Mouse (Mus musculus): ENCODE data around the gene Tph1. TPM values are rescaled to one million over a fixed set of nuclear protein-coding genes. Genes with fewer than 3 reads are reported as not detected.

Tph1 gene
- 0.78 and 0.80 TPM in 2 replicates for polyA plus RNA-seq (2015; fragmentation: Nextera tagmentation; extraction: Ambion mirVana)

DNA sequence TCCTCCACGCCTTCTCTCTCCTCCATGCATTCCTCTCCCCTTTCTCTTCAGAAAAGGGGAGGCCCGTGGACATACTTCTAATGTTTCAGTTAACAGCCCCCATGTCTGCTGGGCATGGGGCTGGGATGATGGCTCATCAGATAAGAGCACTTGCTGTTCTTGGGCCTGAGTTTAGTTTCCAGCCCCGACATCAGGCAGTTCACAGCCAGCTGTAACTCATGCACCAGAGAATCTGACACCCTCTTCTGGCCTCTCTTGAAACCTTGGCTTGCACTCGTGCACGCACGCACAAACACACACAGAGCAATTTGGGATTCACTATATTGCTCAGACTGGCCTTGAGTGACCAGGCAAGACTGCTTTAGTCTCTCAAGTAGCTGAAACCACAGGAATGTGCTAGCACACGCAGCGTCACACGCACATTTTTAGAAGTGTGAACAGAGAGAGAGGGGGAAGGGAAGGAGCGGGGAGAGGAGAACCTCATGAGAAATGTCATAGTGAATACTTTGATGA, at the start of gene Tph1:
Gene Tph1, minus strand, starts transcription at position 378 of the 513 bp plus-strand sequence.
- Histone ChIP-seq H3K27me3 (replicated peaks) (no peaks in the 10 kb centered on the region), H3K9ac (no peak within 1 kb of the TSS), H3K9me3 (no peaks in the 10 kb centered on the region), H3K36me3 (replicated peaks) (no peaks in the 10 kb centered on the region), H3K27ac (no peak within 1 kb of the TSS), H3K4me1 (peaks cover 4% of the 10 kb centered on the region; the same call in 1 of the 2 replicates), H3K4me3 (no peak within 1 kb of the TSS), H3K4me2 (no peak within 1 kb of the TSS)
- WGBS: 72% methylated on average over 10 of the region's 10 CpGs
- no peak for ATAC-seq (replicated peaks)

- ATAC-seq (replicated peaks): no peak
- Histone ChIP-seq H3K27ac (no peak overlapping the region), H3K9ac (no peak overlapping the region), H3K9me3 (no peaks in the 10 kb centered on the region), H3K4me2 (no peak overlapping the region), H3K36me3 (replicated peaks) (no peaks in the 10 kb centered on the region), H3K4me1 (no peaks in the 10 kb centered on the region), H3K27me3 (replicated peaks) (no peaks in the 10 kb centered on the region; the same call in 1 of the 2 replicates), H3K4me3 (no peak overlapping the region)
- 81% methylated on average over 9 of the region's 9 CpGs for WGBS
These were observed 48.1 kb upstream of the Tph1 start for GRCm38 (mm10) chr7:46720460-46720859.

GRCm38 (mm10) chr7:46719526-46719925, 47.2 kb upstream of the Tph1 start:
- no peak for ATAC-seq (replicated peaks)
- H3K4me1 ChIP-seq: no peaks in the 10 kb centered on the region
- no peak overlapping the region for H3K27ac ChIP-seq
- no peak overlapping the region for H3K4me3 ChIP-seq
- H3K27me3 ChIP-seq (replicated peaks): no peaks in the 10 kb centered on the region; the same call in 1 of the 2 replicates
- no peaks in the 10 kb centered on the region for H3K36me3 ChIP-seq (replicated peaks)
- H3K4me2 ChIP-seq: no peak overlapping the region
- H3K9me3 ChIP-seq: no peaks in the 10 kb centered on the region
- H3K9ac ChIP-seq: no peak overlapping the region
- WGBS: 82% methylated on average over 7 of the region's 7 CpGs

- Histone ChIP-seq H3K27ac (no peak overlapping the region), H3K27me3 (replicated peaks) (no peaks in the 10 kb centered on the region; the same call in 1 of the 2 replicates), H3K9ac (no peak overlapping the region), H3K4me2 (no peak overlapping the region), H3K9me3 (no peaks in the 10 kb centered on the region), H3K4me1 (no peaks in the 10 kb centered on the region), H3K36me3 (replicated peaks) (no peaks in the 10 kb centered on the region), H3K4me3 (no peak overlapping the region)
- no peak for ATAC-seq (replicated peaks)
- 83% methylated on average over 7 of the region's 7 CpGs for WGBS
These were observed 46.4 kb upstream of the Tph1 start for GRCm38 (mm10) chr7:46718591-46719270.

GRCm38 (mm10) chr7:46716897-46717296, 44.6 kb upstream of the Tph1 start:
- no peaks in the 10 kb centered on the region for H3K36me3 ChIP-seq (replicated peaks)
- H3K9ac ChIP-seq: no peak overlapping the region
- H3K27ac ChIP-seq: no peak overlapping the region
- H3K4me2 ChIP-seq: no peak overlapping the region
- H3K27me3 ChIP-seq (replicated peaks): no peaks in the 10 kb centered on the region; the same call in 1 of the 2 replicates
- no peaks in the 10 kb centered on the region for H3K9me3 ChIP-seq
- H3K4me1 ChIP-seq: no peaks in the 10 kb centered on the region
- ATAC-seq (replicated peaks): no peak
- H3K4me3 ChIP-seq: no peak overlapping the region
- 62% methylated on average over 5 of the region's 5 CpGs for WGBS

DNA sequence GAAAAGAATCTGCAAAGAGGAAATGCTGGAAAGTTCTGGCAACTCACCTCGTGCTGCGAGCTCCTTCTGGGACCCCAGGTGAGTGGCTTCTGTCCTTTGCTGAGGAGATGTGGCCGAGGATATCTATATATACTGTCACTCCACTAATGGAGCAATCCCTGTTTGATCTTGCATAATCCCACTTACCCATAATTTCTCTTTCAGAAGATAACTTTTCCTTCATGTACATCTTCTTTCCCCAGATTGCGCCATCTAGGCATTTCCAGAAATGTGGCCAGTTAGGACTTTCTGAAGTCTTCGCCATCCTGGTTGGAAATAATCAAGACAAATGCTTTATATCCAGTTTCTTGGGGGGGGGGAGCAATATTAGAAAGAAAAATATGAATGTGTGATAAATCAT, 43.3 kb upstream of the Tph1 start, which contains the start of gene Saa3:
Gene Saa3, minus strand, starts transcription at position 101 of the 400 bp plus-strand sequence.
- H3K4me2 ChIP-seq: no peak within 1 kb of the TSS
- H3K4me3 ChIP-seq: no peak within 1 kb of the TSS
- no peaks in the 10 kb centered on the region; the same call in 1 of the 2 replicates for H3K27me3 ChIP-seq (replicated peaks)
- no peak within 1 kb of the TSS for H3K27ac ChIP-seq
- no peaks in the 10 kb centered on the region for H3K4me1 ChIP-seq
- H3K9ac ChIP-seq: no peak within 1 kb of the TSS
- H3K9me3 ChIP-seq: no peaks in the 10 kb centered on the region
- 90% methylated on average over 5 of the region's 5 CpGs for WGBS
- no peak for ATAC-seq (replicated peaks)
- H3K36me3 ChIP-seq (replicated peaks): no peaks in the 10 kb centered on the region

DNA sequence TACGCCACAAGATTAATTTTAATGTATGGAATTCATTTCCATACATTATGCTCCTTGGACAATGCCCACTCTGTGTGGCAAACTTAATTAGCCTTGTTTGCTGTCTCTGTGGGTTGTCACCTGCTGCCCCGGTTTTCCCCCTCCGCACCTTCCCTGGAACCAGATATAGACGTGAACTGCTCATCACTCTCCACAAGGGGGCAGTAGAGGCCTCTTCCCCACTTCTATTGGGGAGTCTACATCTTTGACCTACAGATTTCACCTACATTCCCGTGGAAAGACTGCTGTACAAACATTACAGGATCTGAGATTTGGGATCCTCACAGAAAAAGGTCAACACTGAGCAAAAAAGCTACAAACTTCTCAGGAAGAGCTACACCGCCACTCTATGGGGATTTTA, 42.2 kb upstream of the Tph1 start:
- H3K4me3 ChIP-seq: no peak overlapping the region
- ATAC-seq (replicated peaks): no peak
- H3K27me3 ChIP-seq (replicated peaks): no peaks in the 10 kb centered on the region
- H3K4me1 ChIP-seq: peaks cover 3% of the 10 kb centered on the region
- no peak overlapping the region for H3K4me2 ChIP-seq
- 28% methylated on average over 6 of the region's 6 CpGs for WGBS
- H3K9me3 ChIP-seq: no peaks in the 10 kb centered on the region
- H3K27ac ChIP-seq: no peak overlapping the region
- H3K9ac ChIP-seq: no peak overlapping the region
- no peaks in the 10 kb centered on the region for H3K36me3 ChIP-seq (replicated peaks)

DNA sequence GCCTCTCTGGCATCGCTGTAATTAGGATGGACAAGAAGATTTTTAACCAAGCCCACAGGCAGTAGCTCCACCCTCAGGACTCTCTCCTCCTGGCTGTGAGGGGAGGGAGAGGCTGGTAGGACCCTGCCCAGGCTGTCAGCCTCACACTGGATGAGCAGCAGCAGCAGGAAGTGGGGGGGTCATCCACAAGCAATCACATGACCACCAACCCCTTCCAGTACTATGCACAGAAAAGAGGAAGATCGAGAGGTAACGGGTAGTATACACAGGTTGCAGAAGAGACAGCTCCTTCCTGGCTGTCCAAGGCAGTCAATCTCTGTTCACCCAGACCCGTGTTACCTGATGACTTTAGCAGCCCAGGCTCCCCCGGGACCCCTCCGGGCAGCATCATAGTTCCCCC, 39.9 kb upstream of the Tph1 start:
- Histone ChIP-seq H3K4me1 (peaks cover 9% of the 10 kb centered on the region), H3K9ac (no peak overlapping the region), H3K27me3 (replicated peaks) (no peaks in the 10 kb centered on the region), H3K27ac (no peak overlapping the region), H3K9me3 (no peaks in the 10 kb centered on the region), H3K36me3 (replicated peaks) (no peaks in the 10 kb centered on the region), H3K4me3 (no peak overlapping the region), H3K4me2 (no peak overlapping the region)
- no peak for ATAC-seq (replicated peaks)
- WGBS: 78% methylated on average over 6 of the region's 6 CpGs

DNA sequence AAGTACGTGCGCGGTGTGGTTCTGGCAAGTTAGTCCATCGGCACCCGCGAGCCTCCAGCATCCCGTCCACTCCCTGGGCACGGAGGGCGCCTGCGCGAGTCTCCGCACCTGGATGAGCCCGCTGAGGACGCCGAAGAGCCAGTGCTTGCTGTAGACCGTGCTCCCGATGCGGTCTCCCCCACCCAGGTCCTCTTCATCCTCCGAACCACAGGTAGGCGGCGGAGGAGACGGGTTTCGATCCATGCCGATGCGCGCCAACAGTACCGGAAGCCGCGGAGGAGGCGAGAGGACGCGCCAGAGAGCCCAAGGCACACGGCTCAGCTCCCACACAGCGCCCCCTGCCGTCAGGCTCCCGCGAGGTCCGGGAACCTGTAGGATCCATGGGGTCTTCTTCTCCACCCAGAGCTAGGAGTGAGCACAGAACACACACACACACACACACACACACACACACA, 38.1 kb upstream of the Tph1 start, which contains the start of gene Saal1:
Gene Saal1, minus strand, starts transcription at position 291 of the 455 bp plus-strand sequence.
- Histone ChIP-seq H3K9ac (peak within 1 kb of the TSS; percentile 85), H3K4me3 (peak within 1 kb of the TSS; percentile 76), H3K4me2 (peak within 1 kb of the TSS; percentile 52), H3K4me1 (peaks cover 9% of the 10 kb centered on the region), H3K9me3 (no peaks in the 10 kb centered on the region), H3K27ac (peak within 1 kb of the TSS; percentile 84), H3K36me3 (replicated peaks) (no peaks in the 10 kb centered on the region; the same call in 1 of the 2 replicates), H3K27me3 (replicated peaks) (no peaks in the 10 kb centered on the region)
- under 1% methylated on average over 35 of the region's 38 CpGs for WGBS
- ATAC-seq (replicated peaks): peak; percentile 98

- Histone ChIP-seq H3K27me3 (replicated peaks) (no peaks in the 10 kb centered on the region), H3K4me3 (no peak overlapping the region), H3K4me1 (no peaks in the 10 kb centered on the region), H3K9ac (no peak overlapping the region), H3K4me2 (no peak overlapping the region), H3K36me3 (replicated peaks) (peaks cover 36% of the 10 kb centered on the region), H3K27ac (no peak overlapping the region), H3K9me3 (no peaks in the 10 kb centered on the region)
- 94% methylated on average over 6 of the region's 6 CpGs for WGBS
- no peak for ATAC-seq (replicated peaks)
These were observed 28.2 kb upstream of the Tph1 start for GRCm38 (mm10) chr7:46700521-46701025.

DNA sequence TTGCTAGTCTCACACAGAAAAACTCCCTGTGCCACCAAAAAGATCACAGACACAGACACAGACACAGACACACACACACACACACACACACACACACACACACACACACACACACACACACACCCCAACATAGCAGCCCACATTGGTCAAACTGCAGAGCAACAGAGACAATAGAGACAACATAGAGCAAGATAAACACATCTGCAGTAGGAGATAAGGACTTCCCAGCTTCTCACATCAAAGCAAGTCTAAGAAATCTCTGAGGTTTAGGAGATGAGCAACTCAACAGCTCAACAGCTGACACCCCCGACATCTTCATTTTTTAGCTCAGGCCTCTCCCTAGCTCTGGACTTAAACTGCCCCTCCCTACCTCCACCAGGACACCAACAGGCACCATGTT, 24.4 kb upstream of the Tph1 start:
- no peak overlapping the region for H3K4me3 ChIP-seq
- H3K9ac ChIP-seq: no peak overlapping the region
- H3K27me3 ChIP-seq (replicated peaks): no peaks in the 10 kb centered on the region
- H3K4me1 ChIP-seq: no peaks in the 10 kb centered on the region
- H3K27ac ChIP-seq: no peak overlapping the region
- H3K9me3 ChIP-seq: no peaks in the 10 kb centered on the region
- ATAC-seq (replicated peaks): no peak
- 86% methylated on average over 1 of the region's 1 CpGs for WGBS
- peaks cover 39% of the 10 kb centered on the region for H3K36me3 ChIP-seq (replicated peaks)
- no peak overlapping the region for H3K4me2 ChIP-seq

DNA sequence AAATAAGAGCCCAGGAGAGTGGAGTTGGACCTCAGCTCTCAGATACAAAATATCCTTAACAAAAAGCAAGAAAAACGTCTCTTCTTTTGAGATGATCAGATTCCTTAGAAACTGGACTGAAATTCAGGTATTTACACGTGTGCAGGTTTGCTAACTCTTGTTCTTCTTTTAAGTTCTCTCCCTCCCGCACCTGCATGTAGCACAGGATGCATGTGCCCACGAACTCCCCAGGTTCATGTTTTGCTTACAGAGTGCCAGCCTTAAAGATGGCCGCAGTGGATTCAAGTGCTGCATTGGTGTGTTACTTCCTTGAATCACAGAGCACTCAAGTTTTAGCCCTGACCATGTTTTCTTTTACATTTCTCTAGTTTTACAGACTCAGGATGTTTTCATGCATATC, 14.5 kb upstream of the Tph1 start:
- H3K4me2 ChIP-seq: no peak overlapping the region
- H3K4me1 ChIP-seq: no peaks in the 10 kb centered on the region
- H3K36me3 ChIP-seq (replicated peaks): peaks cover 9% of the 10 kb centered on the region; the same call in 1 of the 2 replicates
- H3K27ac ChIP-seq: no peak overlapping the region
- no peak for ATAC-seq (replicated peaks)
- H3K9me3 ChIP-seq: no peaks in the 10 kb centered on the region
- WGBS: 84% methylated on average over 5 of the region's 5 CpGs
- H3K9ac ChIP-seq: no peak overlapping the region
- H3K27me3 ChIP-seq (replicated peaks): no peaks in the 10 kb centered on the region
- H3K4me3 ChIP-seq: no peak overlapping the region
